Mouse (Mus musculus) MEL (cell line): Measurements from ENCODE around the gene Acnat1.

Source experiments
- CTCF ChIP-seq, 3 experiments: IDR thresholded peaks in 2 of 3; conservative IDR thresholded peaks in 1 of 3; 2 replicates each; pipeline ENCODE4 v1.5.1; 2011 to 2012; ENCODE audit warnings: low read length in 3 of 3, low read depth in 2 of 3, mild to moderate bottlenecking in 2 of 3, improper control_type of control experiment in 1 of 3, inconsistent platforms in 1 of 3, mixed read lengths in 1 of 3, moderate library complexity in 1 of 3; ENCODE audit not compliant: control insufficient read depth in 1 of 3, insufficient read depth in 1 of 3, poor library complexity in 1 of 3, severe bottlenecking in 1 of 3
- MAFK ChIP-seq: IDR thresholded peaks from 2 replicates; pipeline ENCODE4 v1.6.1; 2011; ENCODE audit warnings: low read depth, mild to moderate bottlenecking, low read length, improper control_type of control experiment, borderline replicate concordance
- POLR2A ChIP-seq, 2 experiments: IDR thresholded peaks; 2 replicates each; pipeline ENCODE4 v1.6.1; 2011 to 2012; ENCODE audit warnings: low read length in 2 of 2, mild to moderate bottlenecking in 2 of 2, control low read depth in 1 of 2, improper control_type of control experiment in 1 of 2, low read depth in 1 of 2, moderate library complexity in 1 of 2; ENCODE audit not compliant: control insufficient read depth in 1 of 2, insufficient read depth in 1 of 2, poor library complexity in 1 of 2

DNA sequence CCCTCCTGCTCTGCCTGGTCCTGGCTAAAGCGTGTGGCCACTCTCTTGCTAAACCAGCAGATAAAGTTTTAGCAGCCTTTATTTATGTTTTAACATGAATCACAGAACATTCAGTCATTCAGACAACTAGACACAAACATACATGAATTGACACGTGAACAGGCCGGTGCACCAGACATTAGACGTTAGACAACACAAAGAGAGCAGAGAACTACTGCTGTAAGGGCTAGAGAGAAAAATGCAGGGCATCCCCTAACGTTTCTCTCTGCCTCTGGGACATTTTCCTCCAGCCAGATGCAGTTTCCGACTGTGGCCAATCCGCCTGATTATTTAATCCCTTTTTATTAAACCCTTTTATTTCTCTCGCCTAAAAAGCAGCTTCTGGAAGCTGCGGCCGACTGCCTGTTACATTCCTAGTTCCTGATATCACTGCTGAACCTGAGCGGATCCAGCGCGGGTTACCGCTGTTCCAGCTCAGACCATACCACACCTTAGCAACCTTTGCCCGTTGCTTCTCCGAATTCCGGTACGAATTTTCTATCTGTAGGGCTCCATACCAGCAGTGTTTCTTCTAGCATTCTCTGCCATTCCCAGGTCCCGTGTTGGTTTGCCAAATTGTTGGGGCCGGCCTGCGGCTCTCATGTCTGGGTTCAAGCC is 6.5 kb upstream of the Acnat1 start:
- TF ChIP-seq POLR2A (IDR thresholded peaks at IDR 0.05; ENCODE audit: control insufficient read depth in 1 of 2, insufficient read depth in 1 of 2, low read depth in 1 of 2, low read length in 2 of 2, poor library complexity in 1 of 2), result no peak
- no peak for TF ChIP-seq CTCF (IDR thresholded peaks at IDR 0.05 in 2 of 3, conservative IDR thresholded peaks at IDR 0.05 in 1 of 3; ENCODE audit: control insufficient read depth in 1 of 3, insufficient read depth in 1 of 3, low read depth in 2 of 3, low read length in 3 of 3, poor library complexity in 1 of 3, severe bottlenecking in 1 of 3)
- no peak for TF ChIP-seq MAFK
